Mouse (Mus musculus): ENCODE results near the gene Ubqln4.

GRCm38 (mm10) chr3:88531348-88532298, 21.9 kb upstream of the Ubqln4 start:
- TF ChIP-seq CTCF (IDR thresholded peaks at IDR 0.05; ENCODE audit: control insufficient read depth, insufficient read depth, insufficient read length) (no peak), MAX (IDR thresholded peaks at IDR 0.05) (no peak)

Measured in C2C12 (cell line).